Mouse (Mus musculus) thymus, adult 2 months (tissue): Measurements from ENCODE around the gene Dync2li1. TPM values are rescaled to one million over a fixed set of nuclear protein-coding genes. Genes with fewer than 3 reads are reported as not detected.

Experiments
- DNase-seq: peaks from one replicate; pipeline ENCODE4 v3.0.0; 2021
- H3K27ac ChIP-seq: fragments of 200-500 bp; 2 replicates; pipeline ENCODE4 v1.5.1; 2012; ENCODE audit warnings: low read length, control low read depth; ENCODE audit not compliant: control insufficient read depth, insufficient read depth
- H3K27me3 ChIP-seq: fragments of 200-500 bp; 2 replicates; pipeline ENCODE4 v1.6.1; 2012; ENCODE audit warnings: mild to moderate bottlenecking, low read length, moderate library complexity, mixed read lengths; ENCODE audit not compliant: control insufficient read depth, insufficient read depth
- H3K36me3 ChIP-seq: fragments of 200-500 bp; 2 replicates; pipeline ENCODE4 v1.6.1; 2012; ENCODE audit warnings: mild to moderate bottlenecking, low read length, moderate library complexity; ENCODE audit not compliant: control insufficient read depth, insufficient read depth
- H3K4me1 ChIP-seq: fragments of 200-500 bp; replicated peaks from 2 replicates; pipeline ENCODE4 v1.6.1; 2012; ENCODE audit warnings: low read length; ENCODE audit not compliant: control insufficient read depth, insufficient read depth
- H3K4me3 ChIP-seq: fragments of 200-500 bp; 2 replicates; pipeline ENCODE4 v1.5.1; 2012; ENCODE audit warnings: mild to moderate bottlenecking, low read length, control low read depth, moderate library complexity; ENCODE audit not compliant: control insufficient read depth, insufficient read depth
- CTCF ChIP-seq: fragments of 200-500 bp; IDR thresholded peaks from 2 replicates; pipeline ENCODE4 v1.5.1; 2012; ENCODE audit warnings: mild to moderate bottlenecking, control low read depth, low read length, moderate library complexity, borderline replicate concordance; ENCODE audit not compliant: control insufficient read depth, poor library complexity, insufficient read depth; ENCODE audit errors: extremely low read depth
- POLR2A ChIP-seq: fragments of 200-500 bp; IDR thresholded peaks from 2 replicates; pipeline ENCODE4 v1.6.1; 2012; ENCODE audit warnings: mild to moderate bottlenecking, low read length, control low read depth, moderate library complexity; ENCODE audit not compliant: control insufficient read depth, poor library complexity, insufficient read depth; ENCODE audit errors: extremely low read depth
- WGBS: fragments of 180-500 bp; shearing (Covaris S2); methylation state at CpG from one replicate; pipeline ENCODE4 v1.1.7; 2018; 5-methylcytosine and 5-hydroxymethylcytosine counted together
- polyA plus RNA-seq: library from polyadenylated mRNA; depleted of rRNA; stranded (reverse); fragments of >200 nt; gene quantifications from 2 replicates; pipeline ENCODE4 v1.2.3, GENCODE M21; 2012

Dync2li1 gene
- polyA plus RNA-seq, 1 experiment, result 1.1 TPM

GRCm38 (mm10) chr17:84584107-84584506, 42.2 kb upstream of the Dync2li1 start:
- Histone ChIP-seq H3K27ac (no peak overlapping the region), H3K36me3 (no peaks in the 10 kb centered on the region), H3K27me3 (no peaks in the 10 kb centered on the region), H3K4me3 (no peak overlapping the region), H3K4me1 (no peaks in the 10 kb centered on the region)
- WGBS, result 94% methylated on average over 9 of the region's 9 CpGs
- DNase-seq, result no peak
- TF ChIP-seq POLR2A (no peak), CTCF (no peak)

GRCm38 (mm10) chr17:84585104-84585503, 41.2 kb upstream of the Dync2li1 start:
- no peak for DNase-seq
- H3K4me1 ChIP-seq, result no peaks in the 10 kb centered on the region
- no peaks in the 10 kb centered on the region for H3K36me3 ChIP-seq
- TF ChIP-seq CTCF (no peak), POLR2A (no peak)
- H3K4me3 ChIP-seq, result no peak overlapping the region
- 80% methylated on average over 8 of the region's 8 CpGs for WGBS
- no peaks in the 10 kb centered on the region for H3K27me3 ChIP-seq
- H3K27ac ChIP-seq, result no peak overlapping the region

- no peak overlapping the region for H3K4me3 ChIP-seq
- no peaks in the 10 kb centered on the region for H3K27me3 ChIP-seq
- H3K4me1 ChIP-seq, result no peaks in the 10 kb centered on the region
- no peak for TF ChIP-seq CTCF
- TF ChIP-seq POLR2A, result no peak
- no peaks in the 10 kb centered on the region for H3K36me3 ChIP-seq
- 97% methylated on average over 7 of the region's 7 CpGs for WGBS
- no peak for DNase-seq
- no peak overlapping the region for H3K27ac ChIP-seq
Observed at GRCm38 (mm10) chr17:84590065-84590464, 36.2 kb upstream of the Dync2li1 start.

GRCm38 (mm10) chr17:84591431-84592150, 34.7 kb upstream of the Dync2li1 start:
- WGBS, result 95% methylated on average over 16 of the region's 16 CpGs
- no peak for DNase-seq

GRCm38 (mm10) chr17:84596015-84596441, 30.3 kb upstream of the Dync2li1 start:
- TF ChIP-seq POLR2A (no peak), CTCF (no peak)
- H3K27me3 ChIP-seq, result no peaks in the 10 kb centered on the region
- H3K27ac ChIP-seq, result no peak overlapping the region
- no peaks in the 10 kb centered on the region for H3K4me1 ChIP-seq
- no peak overlapping the region for H3K4me3 ChIP-seq
- DNase-seq, result no peak
- 68% methylated on average over 10 of the region's 10 CpGs for WGBS
- H3K36me3 ChIP-seq, result no peaks in the 10 kb centered on the region

More at GRCm38 (mm10) chr17:84591431-84592150, 34.7 kb upstream of the Dync2li1 start:
- H3K36me3 ChIP-seq, result no peaks in the 10 kb centered on the region
- no peaks in the 10 kb centered on the region for H3K27me3 ChIP-seq
- TF ChIP-seq CTCF, result no peak
- no peak for TF ChIP-seq POLR2A
- no peaks in the 10 kb centered on the region for H3K4me1 ChIP-seq
- no peak overlapping the region for H3K27ac ChIP-seq
- H3K4me3 ChIP-seq, result no peak overlapping the region

- no peak overlapping the region for H3K27ac ChIP-seq
- no peaks in the 10 kb centered on the region for H3K4me1 ChIP-seq
- TF ChIP-seq CTCF (no peak), POLR2A (no peak)
- WGBS, result 88% methylated on average over 7 of the region's 7 CpGs
- H3K4me3 ChIP-seq, result no peak overlapping the region
- no peaks in the 10 kb centered on the region for H3K27me3 ChIP-seq
- no peak for DNase-seq
- H3K36me3 ChIP-seq, result no peaks in the 10 kb centered on the region
Observed at GRCm38 (mm10) chr17:84596501-84596900, 29.8 kb upstream of the Dync2li1 start.

GRCm38 (mm10) chr17:84597859-84598258, 28.4 kb upstream of the Dync2li1 start:
- TF ChIP-seq CTCF (no peak), POLR2A (no peak)
- Histone ChIP-seq H3K27me3 (no peaks in the 10 kb centered on the region), H3K27ac (no peak overlapping the region), H3K36me3 (no peaks in the 10 kb centered on the region), H3K4me3 (no peak overlapping the region), H3K4me1 (no peaks in the 10 kb centered on the region)
- DNase-seq, result no peak
- 96% methylated on average over 12 of the region's 12 CpGs for WGBS

- Histone ChIP-seq H3K27me3 (no peaks in the 10 kb centered on the region), H3K4me1 (no peaks in the 10 kb centered on the region), H3K36me3 (no peaks in the 10 kb centered on the region), H3K4me3 (no peak overlapping the region), H3K27ac (no peak overlapping the region)
- no peak for DNase-seq
- TF ChIP-seq POLR2A (no peak), CTCF (no peak)
- WGBS, result 98% methylated on average over 7 of the region's 7 CpGs
Observed at GRCm38 (mm10) chr17:84598928-84599327, 27.4 kb upstream of the Dync2li1 start.
